Mouse (Mus musculus): Measurements from ENCODE around the gene Hsd17b1. TPM values are rescaled to one million over a fixed set of nuclear protein-coding genes. Genes with fewer than 3 reads are reported as not detected.
A peak's percentile ranks its signal among the peaks of the same experiment; 100 is the strongest.

Gene Hsd17b1
- total RNA-seq, 1 experiment from 2014 or later: 3.3 TPM

DNA sequence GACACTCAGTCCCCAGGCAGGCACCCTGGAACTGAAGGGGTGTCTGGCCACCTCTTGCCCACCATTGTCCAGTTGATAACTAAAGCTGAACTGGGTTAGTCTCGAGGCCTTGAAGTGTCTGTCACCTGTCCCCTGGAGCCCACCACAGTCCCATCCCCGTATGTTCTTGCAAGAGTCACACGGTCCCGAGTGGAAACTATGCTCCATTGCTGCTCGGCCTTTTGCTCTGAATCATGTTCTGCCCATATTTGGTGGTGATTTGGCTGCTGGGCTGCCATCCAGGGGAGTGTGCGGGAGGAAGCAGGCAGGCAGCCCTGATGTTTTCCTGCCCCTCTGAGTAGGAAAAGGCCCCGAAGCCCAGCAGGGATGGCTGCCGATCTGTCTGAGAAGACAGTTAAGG, 18.1 kb upstream of the Hsd17b1 start:
- DNase-seq: peak; percentile 71

DNA sequence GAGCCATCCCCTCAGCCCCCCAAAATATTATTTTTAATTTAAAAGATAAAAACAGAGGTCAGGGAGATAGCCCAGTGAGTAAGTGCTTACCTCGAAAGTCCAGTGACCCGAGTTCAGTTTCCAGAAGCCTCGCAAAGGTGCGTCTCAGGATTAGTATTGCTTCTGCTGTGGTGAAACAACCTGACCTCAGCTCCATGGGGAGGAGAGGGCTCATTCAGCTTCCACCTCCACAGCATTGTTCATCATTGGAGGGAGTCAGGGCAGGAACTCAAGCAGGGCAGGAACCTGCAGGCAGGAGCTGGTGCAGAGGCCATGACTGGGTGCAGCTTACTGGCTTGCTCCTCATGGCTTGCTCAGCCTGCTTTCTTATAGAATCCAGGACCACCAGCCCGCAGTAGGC, 17.2 kb upstream of the Hsd17b1 start:
- DNase-seq: no peak

- DNase-seq: peak; percentile 53
Measured at GRCm38 (mm10) chr11:101062165-101062884, 15.9 kb upstream of the Hsd17b1 start.

- no peak for DNase-seq
Measured at GRCm38 (mm10) chr11:101062971-101063675, 15.1 kb upstream of the Hsd17b1 start.

GRCm38 (mm10) chr11:101063676-101064327, 14.4 kb upstream of the Hsd17b1 start:
- peak; percentile 44 for DNase-seq

DNA sequence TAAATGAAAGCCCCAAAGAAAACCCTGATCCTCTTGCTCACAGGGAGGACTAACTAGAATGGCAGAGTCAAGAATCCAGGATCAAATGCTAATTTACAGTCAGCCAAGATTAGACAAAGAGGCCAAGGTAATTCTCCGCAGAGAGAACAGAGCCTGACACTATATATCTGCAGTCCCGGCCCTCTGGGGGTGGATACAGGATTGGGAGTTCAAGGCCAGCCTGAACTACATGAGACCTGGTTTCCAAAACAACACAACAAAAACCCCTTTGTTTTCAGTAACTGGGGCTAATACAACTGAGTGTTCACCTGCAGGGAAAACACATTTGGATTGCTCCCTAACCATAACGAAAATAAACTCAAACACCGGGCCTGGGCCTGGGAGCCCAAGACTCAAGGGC, 13.7 kb upstream of the Hsd17b1 start:
- no peak for DNase-seq

- DNase-seq: no peak
Measured at GRCm38 (mm10) chr11:101065002-101065401, 13.2 kb upstream of the Hsd17b1 start.

DNA sequence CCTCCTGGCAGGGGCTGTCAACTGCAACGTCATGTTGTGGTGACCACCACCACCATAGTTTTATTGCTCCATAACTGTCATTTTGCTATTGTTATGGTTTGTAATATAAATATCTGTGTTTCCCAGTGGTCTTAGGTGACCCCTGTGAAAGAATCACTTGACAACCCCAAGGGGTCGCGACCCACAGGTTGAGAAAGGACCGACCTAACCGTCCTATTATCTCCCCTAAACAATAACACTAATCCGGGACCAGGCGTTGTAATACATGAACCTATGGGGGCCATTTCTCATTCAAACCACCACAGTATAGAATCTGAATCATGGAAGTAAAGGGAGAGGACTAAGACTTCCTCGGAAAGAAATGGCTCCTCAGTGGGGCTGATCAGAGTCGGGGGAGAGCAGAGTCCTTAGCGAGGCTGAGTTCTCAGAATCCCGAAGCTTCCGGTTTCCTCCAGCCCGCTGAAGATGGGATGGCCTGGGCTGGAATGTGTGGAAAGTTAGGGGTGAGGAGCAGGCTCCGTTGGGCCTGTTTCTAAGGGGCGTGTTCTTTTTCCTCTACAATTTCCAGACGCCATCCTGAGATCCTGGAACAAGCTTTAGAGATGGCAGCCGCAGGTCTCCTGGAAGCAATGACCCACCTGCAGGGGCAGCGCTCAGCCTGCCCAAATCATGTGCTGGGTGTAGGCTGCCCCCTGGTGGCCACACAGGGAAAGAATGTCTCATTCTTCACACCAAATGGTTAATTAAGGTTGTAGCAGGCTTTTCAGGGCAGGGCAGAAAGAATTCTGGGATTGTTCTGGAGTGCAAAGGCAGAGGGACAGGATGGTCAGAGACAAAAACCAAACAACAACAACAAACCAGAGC, 11.4 kb upstream of the Hsd17b1 start:
- DNase-seq: peak; percentile 87

GRCm38 (mm10) chr11:101069391-101070188, 8.6 kb upstream of the Hsd17b1 start, which contains the start of gene Naglu:
Gene Naglu, plus strand, starts transcription at chr11:101070012.
- peak; percentile 98 for DNase-seq

DNA sequence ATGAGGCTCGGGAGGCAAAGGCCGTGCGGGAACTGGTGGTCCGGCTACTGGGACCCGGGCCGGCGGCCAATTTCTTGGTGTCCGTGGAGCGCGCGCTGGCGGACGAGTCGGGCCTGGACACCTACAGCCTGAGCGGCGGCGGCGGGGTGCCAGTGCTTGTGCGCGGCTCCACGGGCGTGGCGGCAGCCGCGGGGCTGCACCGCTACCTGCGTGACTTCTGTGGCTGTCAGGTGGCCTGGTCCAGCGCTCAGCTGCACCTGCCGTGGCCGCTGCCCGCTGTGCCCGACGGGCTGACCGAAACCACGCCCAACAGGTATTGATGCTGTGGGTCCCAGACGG, 8.1 kb upstream of the Hsd17b1 start:
- DNase-seq: no peak

- no peak for DNase-seq
Measured at GRCm38 (mm10) chr11:101070987-101071386, 7.2 kb upstream of the Hsd17b1 start.

- DNase-seq: no peak
Measured at GRCm38 (mm10) chr11:101071810-101072428, 6.3 kb upstream of the Hsd17b1 start.

GRCm38 (mm10) chr11:101079746-101080145, 1.5 kb downstream of the Hsd17b1 start:
- DNase-seq: no peak

GRCm38 (mm10) chr11:101080421-101080820, 2.2 kb downstream of the Hsd17b1 start:
- no peak for DNase-seq

DNA sequence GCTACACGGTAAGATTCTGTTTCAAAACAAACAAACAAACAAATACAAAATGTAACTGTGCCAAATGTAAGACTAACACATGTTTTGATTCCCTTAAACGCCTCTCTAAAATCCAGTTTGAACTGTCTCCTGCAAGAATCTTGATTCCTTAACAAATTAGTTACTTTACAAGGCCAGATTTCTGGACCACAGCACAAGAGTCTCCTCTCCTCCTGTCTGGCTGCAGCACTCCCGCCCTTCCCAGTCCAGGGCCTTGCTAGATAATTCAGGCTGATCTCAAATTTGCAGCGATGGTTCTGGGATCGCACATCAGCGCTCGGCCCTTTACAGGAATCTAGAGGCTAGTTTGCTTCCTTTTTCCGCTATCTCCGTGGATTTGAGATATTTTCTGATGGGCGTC, 3.4 kb downstream of the Hsd17b1 start:
- no peak for DNase-seq

DNA sequence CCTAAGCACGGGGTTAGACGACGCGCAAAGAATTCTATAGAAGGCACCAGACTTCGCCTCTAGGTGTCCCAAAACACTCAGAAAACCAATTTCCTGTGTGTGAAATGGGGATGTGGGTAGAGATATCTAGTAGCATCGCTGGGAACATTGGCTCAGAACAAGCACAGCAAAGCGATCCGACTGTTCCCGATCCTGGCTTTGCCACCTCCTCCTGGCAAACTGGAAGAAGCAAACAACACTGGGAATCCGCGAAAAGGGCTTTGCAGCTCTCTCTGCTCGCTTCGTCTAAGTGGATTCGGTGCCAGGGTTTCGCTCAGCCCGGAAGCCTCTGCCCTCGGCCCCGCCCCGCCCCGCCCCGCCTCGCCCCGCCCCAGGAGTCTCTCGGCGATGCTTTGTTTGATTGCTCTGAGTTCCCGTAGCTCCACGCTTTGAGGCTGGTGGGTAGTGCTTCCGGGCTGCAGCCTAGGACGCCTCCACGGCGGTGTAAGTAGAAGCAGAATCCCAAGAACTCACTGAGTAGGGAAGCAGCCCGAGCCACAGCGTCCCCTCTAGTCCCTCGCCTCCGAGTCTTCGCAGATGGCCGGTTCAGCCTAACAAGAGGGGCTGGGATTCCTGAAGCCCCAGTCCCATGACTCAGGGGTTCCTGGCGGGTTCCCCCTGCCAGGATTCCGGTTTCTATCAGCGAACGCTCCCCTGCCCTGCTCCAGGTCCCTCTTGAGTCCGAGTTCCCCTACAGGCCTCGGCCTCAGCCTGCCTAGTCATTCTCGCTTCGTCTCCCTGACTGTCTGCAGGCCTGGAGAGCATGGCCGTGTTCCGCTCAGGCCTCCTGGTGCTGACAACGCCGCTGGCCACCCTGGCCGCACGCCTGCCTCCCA, 4.2 kb downstream of the Hsd17b1 start, which contains the start of gene Coasy:
Coasy (plus strand) TSS at position 358 of the 875 bp plus-strand sequence.
- DNase-seq: peak; percentile 82

GRCm38 (mm10) chr11:101083083-101083697, 5.0 kb downstream of the Hsd17b1 start:
- DNase-seq: no peak

- no peak for DNase-seq
Measured at GRCm38 (mm10) chr11:101084246-101084645, 6.0 kb downstream of the Hsd17b1 start.

DNA sequence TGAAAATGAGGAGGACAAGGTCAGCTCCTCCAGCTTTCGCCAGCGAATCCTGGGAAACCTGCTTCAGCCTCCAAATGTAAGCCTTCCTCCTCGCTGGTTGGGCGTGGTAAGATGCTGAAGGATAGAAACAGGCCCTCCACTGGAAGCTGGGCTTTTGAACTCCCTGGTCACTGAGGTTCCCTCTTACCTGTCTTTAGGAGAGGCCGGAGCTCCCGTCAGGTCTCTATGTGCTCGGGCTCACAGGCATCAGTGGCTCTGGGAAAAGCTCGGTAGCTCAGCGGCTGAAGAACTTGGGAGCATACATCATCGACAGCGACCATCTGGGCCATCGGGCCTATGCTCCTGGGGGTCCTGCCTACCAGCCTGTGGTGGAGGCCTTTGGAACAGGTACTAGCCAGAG, 6.6 kb downstream of the Hsd17b1 start:
- no peak for DNase-seq
